Mouse (Mus musculus) right cerebral cortex, postnatal 25 days (tissue): ENCODE data around the gene Cst3.

Source experiments
- DNase-seq: peaks from one replicate; pipeline ENCODE4 v3.0.0; 2022

Cst3 gene

DNA sequence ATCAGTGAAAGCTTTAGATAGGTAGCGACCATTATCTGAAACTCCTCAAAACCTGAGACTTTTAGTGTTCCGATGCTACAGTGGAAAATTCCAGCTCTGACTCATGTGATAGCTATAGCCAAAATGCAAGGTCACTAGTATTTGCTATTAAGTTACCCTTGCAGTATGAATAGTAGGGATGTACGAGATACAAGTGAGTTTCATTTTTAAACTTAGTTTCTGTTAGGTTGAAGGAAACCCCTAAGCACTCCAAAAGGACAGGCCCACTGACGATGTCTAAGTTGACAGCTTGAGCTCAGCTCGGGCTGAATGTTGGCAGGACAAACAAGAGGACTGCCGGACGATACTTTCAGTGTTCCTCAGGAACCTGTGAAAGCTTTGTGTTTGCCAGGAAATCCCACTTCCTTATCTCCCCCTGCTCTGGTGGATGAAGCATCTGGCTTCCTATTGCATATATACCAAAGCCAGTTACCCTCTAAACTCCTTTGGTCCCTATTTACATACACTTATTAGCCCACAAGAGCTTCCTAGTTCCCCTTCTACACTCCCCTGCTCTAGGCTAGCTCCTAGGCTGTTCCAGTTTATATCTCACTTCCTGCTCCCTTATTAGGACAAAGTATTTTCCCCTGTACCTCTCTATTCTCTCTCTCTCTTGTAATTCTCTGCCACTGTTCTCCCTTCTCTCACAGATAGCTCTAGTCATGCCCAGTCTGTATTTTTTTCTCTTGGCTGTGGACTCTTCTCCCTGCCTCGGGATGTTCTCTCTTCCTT, 18.7 kb downstream of the Cst3 start:
- DNase-seq = no peak

DNA sequence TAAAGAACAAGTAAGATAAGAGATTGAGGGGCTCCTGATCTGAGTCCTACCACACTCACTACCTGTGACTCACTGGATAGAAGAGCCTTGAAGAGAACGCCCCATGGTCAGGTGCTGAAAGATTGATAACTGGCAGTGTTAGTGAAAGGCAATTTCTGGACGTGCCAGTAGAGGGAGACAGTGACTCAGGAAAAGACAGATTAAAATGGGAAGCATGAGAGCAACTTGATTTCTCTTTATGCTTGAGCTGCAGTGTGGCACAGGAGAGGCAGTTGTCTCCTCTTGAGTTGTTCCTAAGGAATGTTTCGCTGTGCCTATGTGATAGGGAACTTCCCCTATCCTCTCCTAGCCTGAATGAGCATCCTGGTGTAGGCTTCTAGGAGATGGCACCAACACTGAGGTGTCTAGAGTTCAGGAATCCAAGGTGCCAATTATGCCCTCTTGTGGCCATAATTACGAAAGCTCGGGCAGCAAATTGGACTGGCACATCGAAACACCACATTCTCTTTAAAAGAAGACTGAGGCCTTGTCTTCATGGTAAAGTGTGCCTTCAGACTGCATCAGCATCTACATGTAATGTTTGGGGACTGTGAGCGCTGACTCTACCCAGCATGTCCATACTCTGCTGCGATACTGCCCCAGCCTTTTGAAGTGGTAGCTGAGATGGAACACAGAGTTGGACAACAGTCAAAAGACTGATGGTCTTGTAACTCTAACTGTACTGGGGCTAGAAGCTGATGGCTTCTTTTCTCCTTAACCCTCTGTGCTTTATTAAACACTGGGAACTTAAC, 24.2 kb downstream of the Cst3 start:
- DNase-seq = peak; percentile 69

DNA sequence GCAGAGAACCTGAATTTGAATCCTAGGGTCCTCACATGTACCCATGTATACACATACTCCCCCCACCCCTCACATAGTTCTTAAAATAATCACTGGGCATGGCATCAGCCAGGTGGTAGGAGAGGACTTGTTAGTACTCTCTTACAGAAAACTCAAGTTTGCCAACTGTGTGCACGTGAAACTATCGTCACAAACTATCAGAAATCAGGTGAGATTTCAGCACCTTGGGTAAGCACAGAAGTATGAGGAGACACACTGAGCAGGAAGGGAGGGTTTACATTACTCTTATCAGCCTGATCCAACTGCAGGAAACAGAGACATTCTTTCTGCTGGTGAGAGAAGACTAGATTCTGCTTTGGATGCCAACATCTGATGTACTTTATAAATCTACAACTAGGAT, 36.3 kb downstream of the Cst3 start:
- no peak for DNase-seq

DNA sequence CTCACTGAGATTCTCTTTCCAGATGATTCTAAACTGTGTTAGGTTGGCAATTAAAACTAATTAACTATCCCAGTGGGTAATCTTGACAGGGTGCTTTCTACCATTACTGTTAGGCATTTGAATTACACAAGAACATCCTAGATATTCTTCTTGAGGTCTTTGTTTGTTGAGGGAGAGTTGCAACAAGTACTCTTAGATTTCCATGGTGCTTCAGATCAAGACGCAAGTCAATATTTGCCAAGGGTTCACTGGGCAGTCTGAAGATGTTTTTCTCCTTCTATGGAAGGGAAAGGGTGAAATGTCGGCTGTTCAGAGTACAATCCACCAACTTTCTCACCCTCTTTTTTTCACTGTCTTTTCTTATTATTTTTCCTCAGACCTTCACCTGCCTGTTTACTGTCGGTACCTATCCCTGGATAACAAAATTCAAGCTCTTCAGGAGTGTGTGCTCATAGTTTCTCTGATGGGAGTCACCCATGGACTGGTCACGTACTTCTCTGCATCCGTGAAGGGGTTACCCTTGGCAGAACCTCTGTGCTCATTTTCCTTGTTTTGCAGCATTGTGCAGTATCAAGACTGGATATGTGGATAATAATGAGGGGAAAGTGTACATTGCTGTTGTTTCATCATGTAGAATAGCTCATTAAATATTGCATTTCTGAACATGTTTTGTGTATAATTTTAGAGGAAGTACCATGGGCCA, 37.3 kb downstream of the Cst3 start:
- no peak for DNase-seq

DNA sequence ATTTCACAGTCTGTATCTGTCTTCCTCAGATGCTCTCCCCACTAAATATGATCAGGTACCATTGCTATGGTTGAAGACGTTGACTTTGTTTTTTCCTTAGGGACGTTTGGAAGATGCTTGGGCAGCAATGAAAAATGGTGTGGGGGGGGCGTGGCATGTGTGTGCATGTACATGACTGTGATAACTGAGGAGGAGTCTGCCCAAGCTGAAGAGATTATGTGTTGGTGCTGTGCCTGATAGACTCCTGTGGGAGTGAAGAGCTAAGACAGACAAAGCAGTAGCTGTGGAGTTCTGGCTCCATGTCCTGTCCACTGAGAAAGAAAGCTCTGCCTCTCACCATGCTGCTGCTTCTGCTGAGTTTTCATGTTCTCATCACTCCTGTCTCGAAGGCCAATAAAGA, 40.6 kb downstream of the Cst3 start, which contains the start of gene Cst9:
Cst9 (plus strand) TSS at position 236 of the 400 bp plus-strand sequence.
- DNase-seq = no peak

DNA sequence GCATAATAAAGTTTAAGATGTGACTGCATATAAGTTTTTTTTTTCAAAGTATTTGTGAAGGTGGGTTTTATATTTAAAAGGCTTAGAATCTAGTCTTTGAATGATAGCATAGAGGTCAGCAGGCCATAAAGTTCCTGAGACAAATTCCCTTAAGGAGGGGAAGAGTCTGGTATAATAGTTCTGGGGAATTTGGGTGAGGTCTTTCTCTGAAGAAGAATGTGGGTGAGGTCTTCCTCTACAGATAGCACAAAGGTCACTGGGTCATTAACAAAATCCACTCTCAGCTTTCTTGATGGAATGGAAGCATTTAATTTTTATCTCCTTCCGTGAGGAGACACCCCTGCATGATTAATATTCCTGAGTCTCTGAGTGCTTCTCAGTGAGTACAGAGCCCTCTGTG, 49.5 kb downstream of the Cst3 start:
- DNase-seq = no peak
